Mouse (Mus musculus) layer of hippocampus, postnatal 25 days (tissue): ENCODE data around the gene Csnk1e. TPM values are rescaled to one million over a fixed set of nuclear protein-coding genes. Genes with fewer than 3 reads are reported as not detected.

Source experiments
- DNase-seq, 2 experiments: peaks; one replicate each; pipeline ENCODE4 v3.0.0; 2022; ENCODE audit warnings: mixed read lengths in 2 of 2, low spot score in 1 of 2; ENCODE audit errors: extremely low spot score in 1 of 2
- total RNA-seq, 2 experiments: library from RNA; stranded (reverse); gene quantifications; 2 replicates each; pipeline ENCODE4 v1.2.3; 2021

The Csnk1e gene
- total RNA-seq, 2 experiments from 2014 or later = 110 to 121 TPM

DNA sequence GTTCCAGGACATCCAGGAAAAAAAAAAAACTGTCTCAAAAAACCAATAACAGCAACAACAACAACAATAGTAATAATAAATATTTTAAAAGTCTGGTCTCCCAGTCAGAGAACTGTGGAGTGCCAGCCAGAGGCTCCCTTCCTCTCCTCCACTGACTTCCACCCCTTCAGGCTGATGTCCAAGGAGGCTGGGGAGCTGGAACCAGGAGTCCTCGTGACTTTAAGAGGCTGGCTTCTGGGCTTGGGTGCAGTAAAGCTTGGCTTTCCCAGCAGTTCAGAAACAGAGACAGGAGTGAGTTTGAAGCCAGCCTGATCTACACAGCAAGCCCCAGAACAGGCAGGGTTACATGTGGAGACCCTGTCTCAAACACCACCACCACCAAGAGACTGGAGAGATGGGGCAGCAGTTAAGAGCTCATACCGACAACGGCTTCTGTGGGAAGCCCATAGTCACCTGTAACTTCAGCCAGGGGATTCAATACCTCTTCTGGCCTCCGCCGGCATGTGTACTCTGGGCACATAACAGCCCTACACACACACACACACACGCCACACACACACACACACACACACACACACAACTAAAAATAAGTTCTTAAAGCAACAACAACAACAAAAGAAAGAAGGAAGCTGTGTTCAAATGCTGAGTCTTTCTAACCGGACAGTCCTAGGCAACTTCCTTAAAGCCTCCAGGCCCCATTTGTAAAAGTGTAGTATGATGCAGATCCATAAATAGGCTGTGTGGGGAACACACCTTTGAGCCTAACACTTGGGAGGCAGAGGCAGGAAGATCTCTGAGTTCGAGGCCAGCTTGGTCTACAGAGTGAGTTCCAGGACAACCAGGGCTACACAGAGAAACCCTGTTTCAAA is 9.3 kb downstream of the Csnk1e start:
- DNase-seq = no peak

DNA sequence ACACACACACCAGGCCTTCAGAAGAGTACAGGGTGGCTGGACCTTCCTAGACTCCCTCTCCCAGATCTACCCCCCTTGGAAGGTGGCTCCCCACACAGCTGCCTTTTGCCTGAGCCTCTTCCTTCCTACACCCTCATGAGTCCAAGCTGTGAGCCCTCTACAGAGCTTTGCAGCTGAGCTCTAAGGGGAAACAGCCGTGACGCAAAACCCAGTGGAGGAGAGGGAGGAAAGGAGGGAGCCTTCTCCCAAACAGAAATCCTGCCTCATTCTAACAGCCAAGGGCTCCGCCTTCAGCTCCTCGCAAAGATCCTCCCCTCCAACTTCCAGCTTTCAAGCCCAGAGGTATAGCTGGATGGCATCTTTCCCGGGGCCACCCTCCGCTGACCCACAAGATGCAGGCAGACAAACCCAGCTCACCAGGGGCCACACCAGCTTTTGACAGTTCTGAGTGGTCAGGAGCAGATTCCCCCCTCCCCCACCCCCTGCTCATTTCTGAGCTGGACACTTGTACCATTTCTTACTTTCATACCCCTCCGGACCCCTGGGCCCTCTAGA is 11.4 kb downstream of the Csnk1e start:
- DNase-seq = no peak

DNA sequence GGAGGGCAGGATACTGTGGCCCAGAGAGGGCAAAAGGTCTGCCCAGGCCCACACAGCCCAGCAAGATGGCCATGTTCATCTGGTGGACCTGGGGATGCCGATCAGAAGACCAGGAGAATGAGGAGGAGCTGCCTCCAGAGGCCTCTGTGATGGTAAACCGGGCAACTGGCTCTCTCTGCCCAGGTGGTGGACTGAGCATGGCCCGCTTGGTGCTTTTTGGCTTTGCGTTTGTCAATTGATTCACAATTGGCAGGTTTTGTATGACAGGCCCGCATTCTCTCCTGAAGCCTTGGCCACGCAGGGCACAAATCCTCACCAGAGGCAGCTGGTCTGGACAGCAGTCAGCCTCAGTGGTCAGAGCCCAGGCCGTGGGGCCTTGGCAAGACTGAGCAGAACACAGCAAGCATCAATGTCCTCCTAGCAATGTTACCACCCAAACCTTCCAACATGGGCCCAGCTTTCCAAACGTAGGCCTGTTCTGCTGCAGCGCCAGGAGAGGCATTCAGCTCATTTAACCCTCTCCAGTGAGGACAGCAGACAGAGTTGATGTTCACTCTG is 12.3 kb downstream of the Csnk1e start:
- no peak for DNase-seq

DNA sequence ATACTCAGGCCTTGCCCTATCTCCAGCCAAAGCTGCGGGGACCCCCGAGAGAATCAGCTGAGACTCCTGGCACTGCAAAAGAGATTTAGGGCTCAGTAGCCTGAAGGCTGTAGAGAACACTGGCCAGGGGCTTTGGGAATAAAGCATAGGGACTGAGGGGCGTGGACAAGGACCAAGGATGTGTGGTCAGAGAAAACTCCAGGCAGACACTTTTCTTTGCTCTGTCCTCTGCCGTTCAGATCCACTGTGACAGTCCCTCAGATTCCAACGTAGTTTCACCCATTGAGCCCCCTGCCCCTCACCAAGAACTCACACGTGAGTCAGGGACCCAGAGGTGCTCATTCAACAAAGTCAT is 13.1 kb downstream of the Csnk1e start:
- no peak for DNase-seq

DNA sequence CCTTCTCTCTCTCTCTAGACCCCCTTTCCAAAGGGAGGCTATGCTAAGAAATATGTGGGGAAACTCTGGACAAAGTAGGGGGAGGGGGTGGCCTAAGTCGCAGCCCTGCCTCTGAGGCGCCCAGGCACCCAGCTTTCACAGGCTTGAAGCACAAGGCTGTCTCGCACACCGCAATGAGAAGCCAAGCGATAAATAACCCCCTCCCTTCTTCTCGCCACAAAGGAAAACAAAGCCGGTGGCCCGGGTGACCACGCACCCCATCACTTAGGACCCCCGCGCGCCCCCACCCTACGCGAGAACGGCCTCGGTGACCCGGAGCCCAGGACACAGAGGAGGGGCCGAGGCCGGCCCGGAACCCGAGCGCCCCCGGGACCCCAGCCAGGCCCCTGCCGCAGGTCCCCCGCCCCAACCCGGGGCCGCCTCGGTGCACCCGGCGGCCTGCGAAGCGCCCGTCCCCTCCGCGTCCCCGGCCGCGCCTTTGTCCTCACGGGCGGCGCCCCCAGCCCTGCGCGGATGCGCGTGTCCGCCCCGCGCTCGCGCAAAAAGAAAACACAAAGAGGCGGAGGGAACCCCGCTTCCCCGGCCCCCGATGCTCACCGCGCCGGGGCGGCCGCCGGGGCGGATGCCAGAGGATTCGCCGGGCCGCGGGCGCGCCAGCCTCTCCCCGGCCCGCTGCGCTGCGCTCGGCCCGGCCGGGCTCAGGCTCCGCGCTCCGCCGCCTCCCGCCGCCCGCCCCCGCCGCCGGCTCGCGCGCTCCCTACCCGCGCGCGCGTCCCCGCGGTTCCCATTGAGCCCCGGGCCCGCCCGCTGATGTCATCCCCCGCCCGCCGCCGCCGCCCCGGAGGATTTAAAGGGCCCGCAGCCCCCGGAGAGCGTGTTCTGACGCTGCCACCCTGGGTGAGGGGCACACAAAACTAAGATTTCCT is 13.8 kb downstream of the Csnk1e start:
- DNase-seq = peak; percentile 80 to 82

DNA sequence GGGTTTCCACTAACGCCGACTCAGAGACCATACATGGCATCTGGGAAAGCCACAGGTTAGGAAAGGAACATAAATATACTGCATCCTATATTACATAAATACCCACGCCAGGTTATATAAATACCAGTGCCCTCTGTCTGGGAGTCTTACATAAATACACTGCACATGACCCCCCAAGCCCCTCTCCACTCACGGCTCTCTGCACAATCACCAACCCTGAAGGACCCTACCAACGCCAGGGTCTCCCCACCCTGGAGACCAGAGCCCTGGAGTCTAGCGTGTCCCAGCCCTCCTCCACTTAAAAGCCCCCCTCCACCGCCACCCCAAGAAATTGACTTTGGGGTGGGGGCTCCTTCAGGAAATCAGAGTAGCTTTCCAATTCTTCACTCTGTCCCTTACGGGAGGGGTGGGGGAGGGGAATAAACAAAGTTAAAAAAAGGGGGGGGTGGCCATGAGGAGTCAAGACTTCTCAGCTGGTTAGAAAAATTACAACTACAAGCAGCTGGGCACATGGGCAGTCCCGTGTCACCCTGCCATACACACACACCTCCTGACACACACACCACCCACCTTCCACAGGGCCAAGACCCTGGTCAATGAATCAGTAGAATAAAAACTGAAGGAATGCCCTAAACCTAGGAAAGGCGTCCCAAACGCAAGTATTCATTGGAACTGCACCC is 14.6 kb downstream of the Csnk1e start:
- no peak for DNase-seq

DNA sequence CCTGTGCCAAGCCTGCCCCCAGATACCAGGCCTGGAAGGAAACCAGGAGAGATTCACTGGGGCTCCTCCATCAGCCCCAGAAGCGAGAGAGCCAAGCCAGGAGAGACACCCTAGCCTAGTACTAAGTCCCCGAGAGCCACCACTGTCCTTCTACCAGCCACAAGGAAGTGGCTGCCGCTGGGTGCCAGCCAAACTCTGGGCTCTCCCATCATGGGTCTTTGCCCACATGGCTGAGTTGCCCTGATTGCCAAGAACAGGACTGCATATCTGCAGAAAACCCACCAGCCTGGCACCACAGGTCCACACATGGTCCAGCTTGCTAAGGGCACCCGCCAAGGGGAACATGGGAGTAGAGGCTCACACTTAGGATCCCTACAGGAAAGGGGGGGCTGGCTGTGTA is 15.1 kb downstream of the Csnk1e start:
- DNase-seq = peak in 1 of 2 experiments; percentile 52

DNA sequence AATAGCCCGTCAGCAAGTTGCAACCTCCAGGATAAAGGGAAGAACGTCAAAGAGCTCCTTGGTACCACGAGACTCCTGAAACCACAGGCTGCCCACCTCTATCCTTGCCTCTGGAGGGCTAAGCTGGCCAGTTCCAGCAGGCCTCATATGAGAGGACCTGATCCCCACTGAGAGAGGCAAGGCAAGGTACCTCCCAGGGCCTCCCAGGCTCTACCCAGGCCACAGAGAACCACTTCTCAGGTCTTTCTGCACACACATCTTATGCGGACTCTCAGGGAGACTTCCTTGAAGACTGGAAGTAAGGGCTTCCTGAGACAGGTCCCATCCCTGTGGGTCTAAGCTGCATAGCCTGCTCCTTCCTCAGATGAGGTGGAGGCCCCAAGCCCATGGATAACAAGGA is 16.0 kb downstream of the Csnk1e start:
- no peak for DNase-seq

DNA sequence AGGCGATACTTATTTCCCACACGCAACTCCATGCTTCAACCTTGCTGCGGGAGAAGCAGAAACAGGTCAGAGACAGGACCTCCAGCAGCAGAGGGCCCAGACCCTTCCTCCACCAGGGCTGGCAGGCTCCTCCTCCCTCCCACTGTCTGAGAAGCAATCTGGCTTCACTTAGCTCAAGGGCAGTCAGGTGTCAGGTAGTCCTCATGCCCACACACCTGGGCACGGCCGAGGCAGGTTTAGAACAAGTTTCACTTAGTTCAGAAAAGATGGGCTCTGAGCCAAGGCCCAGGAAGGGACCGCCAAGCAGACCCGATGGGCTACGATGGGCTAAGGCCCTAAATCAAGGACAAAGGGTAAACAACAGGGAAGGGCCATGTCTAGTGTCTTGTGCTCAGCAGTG is 16.6 kb downstream of the Csnk1e start:
- DNase-seq = no peak

DNA sequence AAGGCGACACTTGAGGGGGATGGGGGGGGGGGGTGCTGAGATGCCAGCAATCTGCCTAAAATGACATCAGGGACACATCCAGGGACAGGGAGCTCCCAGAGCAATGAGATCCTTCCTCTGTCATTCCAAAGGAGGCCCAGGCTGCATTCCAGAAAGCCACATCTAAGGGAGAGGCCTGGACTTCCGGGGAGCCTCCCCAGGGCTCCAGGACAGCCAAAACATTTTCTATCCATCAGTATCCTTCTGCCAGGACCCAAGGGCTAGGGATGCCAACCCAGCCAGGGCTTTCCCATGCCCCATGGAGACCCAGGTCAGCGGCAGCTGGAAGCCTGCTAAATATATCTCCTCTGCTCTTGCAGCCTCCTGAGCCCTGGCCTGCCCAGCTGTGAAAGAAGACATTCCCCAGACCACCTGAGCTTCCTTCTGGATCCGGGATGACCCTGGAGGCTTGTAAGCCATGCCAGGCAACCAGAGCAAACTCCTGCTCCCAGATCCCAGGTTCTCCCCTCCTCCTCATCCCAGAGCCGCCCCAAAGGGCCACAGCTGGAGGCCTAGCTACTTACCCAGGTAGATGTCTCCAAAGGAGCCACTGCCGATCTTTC is 17.1 kb downstream of the Csnk1e start:
- no peak for DNase-seq

DNA sequence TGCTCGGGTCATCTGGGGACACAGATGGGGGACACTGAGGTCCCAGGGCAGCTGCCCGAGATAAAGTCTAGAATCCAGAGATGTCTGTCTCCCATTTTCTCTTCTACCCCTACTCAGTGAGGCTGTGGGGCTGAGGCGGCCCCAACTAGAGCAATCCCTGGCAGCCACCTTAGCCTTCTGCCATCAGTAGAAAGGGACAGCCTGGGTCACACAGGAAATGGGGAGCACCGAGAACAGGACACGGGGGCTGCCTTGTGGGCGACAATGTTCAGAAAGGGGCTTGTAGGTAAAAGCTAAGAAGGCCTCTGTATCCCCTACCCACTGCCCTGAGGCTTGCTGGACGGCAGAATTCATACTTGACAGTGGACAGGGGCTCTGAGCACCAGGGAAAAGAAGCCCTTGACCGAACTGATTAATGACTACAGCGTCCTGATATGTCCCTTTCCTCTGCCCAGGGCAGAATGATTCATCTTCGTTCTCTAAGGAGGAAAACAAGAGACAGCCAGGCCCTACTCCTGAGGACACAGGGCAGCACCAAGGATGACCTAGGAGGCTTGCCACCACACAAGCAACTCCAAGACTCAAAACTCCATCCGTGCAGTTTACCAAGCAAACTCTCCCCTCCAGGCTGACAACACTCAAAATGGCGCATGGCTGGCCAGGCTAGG is 17.7 kb downstream of the Csnk1e start:
- DNase-seq = no peak

DNA sequence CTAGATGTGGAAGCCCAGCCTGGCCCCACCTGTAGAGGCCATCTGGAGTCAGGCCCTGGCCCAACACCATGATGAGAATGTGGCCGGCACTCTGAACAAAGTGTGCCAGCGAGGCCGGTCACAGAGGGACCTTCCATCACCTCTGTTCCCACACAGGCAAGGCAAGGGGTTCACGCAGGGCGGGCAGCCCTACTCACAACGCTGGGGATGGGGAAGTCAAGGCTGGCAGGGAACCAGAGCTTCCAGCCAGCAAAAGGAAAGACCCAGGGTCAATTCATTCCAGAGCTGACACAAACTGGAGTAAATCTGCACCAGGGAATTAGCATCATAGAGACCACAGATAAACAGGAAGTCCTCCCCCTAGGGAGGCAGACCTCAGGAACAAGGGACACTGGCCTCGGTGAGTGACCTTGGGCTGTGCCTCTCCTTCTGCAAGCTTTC is 18.9 kb downstream of the Csnk1e start:
- no peak for DNase-seq

DNA sequence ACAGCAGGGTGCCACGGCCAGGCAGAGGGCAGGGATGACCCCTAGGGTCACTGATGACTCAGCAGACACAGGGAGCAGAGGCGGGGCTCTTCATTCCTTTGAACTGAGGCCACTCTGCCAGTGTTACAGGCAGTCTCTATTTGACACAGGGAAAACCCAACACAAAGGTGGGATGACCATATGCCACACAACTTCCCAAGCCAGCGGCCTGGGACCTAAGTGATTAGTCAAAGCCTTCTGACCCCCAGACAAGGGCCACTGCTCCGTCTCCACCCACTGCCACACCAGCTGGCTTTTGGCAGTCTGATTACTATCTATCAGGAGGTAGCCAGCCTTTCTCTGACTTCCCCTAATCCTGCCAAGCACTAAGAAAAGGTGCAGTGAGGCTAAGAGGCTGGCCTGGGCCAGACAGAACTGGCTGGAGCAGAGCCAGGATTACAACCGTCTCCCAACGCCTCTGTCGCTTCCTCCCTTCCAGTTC is 20.1 kb downstream of the Csnk1e start:
- no peak for DNase-seq

DNA sequence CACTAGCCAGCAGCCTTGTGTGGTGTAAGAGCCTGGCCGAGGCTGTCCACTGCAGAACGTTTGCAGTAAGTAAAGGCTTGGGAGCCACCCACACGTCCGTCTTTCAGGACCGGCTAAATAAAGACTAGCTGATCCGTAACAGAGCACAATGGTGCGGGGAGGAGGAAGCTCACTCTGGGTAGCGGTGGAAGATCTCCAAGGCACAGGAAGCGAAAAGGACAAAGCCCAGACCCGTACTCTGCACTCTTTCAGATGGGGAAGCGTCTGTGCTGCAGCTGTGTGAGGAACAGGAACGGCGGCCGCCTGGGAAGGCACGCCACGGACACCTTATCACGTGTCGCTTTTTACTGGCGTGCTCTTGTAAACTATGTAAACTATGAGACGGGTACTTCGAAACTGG is 22.5 kb downstream of the Csnk1e start:
- DNase-seq = peak in 1 of 2 experiments; percentile 31

DNA sequence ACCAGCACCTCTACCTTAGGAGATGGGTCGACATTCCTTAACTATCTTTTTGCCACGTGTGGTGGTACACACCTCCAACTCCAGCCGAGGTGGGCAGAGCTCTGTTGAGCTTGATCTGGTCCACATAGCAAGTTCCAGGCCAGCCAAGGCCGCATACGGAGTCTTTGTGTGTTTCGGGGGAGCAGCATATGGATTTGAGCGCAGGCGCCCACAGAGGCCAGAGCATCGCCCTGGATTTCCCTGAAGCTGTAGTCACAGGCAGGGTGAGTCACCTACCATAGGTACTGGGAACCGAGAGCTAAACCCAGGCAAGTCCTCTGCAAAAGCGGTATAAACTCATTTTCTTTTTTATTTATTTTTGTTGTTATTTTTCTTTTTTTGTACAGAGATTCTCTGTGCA is 23.0 kb downstream of the Csnk1e start:
- DNase-seq = no peak

DNA sequence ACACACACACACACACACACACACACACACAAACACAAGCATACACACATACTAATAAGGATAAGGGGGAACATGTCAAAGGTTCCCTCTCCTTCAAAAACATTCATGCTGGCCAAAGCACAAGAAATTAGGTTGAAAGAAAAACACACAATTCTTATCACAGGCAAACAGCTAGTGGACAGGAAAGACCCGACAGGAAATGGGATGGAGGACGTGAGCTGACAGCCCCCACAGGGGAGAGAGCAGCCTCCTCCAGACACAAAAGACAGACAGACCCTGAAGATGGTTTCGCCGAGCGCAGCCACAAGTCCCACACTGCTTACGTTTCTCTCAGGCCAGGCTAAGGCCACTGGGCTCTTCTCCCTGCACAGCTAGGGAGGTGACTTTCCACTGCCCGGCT is 23.4 kb downstream of the Csnk1e start:
- DNase-seq = no peak

DNA sequence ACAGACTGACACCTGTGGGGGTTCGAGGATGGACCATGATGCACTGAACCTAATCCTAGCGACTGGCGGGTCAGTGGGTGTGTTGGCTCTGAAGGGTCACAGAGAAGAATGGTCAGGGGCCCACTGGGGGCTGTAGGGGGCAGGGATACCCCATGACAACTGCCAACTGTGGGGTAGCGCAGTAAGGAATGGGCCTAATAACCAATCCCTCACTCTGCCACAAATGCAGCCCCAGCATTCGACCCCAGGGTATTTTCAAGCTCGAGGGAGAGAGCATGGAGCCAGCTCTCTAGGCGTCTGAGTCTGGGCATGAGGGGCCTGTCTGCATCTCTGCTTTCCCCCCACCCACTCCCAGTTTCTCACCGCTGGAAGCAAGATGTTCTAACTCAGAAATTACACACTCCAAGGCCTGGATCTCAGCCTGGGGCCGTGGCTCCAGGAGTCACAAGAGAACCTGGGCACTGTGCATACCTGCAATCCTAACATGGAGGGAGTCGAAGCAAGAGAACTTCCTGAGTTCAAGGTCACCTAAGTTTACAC is 24.8 kb downstream of the Csnk1e start:
- no peak for DNase-seq

DNA sequence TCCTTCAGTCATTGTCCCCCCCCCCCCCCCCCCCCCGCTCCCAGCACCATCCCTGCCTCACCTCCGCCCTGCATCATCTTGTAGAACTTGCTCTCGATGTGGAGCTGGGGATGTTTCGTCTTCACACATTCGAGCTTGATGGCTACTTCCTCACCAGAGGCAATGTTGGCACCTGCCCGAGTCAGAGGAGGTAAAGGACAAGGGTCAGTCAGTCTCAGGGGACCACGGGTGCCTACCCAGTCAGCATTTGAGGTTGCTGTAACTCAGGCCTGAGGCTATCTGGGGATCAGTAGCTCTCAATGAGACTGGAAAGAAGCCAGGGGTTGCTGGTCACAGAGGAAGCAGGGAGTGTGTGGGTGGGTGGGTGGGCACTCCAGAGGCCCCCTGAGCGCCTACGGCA is 25.4 kb downstream of the Csnk1e start:
- no peak for DNase-seq

DNA sequence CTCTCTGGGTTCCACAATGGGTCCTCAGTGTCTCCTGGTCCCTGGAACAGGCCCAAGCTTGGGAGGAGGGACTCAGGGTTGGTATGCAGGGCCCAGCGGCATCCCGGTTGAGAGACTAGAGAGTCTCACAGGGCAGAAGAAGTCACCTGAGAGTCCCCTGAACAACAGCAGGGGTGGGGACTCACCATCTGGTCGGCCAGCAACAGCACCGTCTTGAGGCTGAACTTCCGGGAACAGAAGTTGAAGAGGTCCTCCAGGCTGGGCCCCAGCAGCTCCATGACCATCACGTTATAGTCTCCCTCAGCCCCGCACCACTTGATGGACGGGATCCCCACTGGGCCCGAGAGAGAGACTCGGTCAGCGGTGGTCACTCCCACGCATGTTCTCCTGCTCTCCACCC is 25.8 kb downstream of the Csnk1e start:
- no peak for DNase-seq
